ENCODE assay signal across 16 mouse cellular contexts in the genomic region with DNA sequence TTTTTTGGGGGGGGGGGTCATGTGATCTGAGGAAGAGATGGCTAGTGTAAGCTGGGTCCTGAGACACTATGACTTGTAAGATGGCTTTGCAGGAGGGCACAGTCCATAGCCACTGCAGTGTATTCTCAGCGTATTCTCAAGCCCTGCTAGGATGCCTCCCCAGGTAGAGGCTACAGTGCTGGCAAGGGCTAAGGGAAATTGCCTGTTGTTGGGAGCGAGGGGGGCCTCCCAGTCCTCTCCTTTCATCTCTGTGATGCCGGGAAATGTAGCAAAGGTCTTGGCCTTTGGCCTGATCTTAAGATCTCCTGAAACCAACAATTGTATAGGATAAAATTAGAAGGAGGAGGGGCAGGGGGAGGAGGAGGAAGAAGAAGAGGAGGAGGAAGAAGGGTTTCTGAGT. TPM values are rescaled to one million over a fixed set of nuclear protein-coding genes. Genes with fewer than 3 reads are reported as not detected.
DNase-seq lines count a peak whose midpoint lies in the region; TF ChIP-seq lines count a peak whose summit lies in the region.
"Had no signal": no experiment of that assay in that cellular context is flagged by ENCODE, and none has a peak within 500 bp of the region (broad histone marks: within the 10 kb centered on the region; RNA-seq: fewer than 3 reads in every experiment).

No protein-coding gene starts in this region.

- H3K27me3 ChIP-seq in E14TG2a.4 (ENCODE audit: insufficient read depth, low read length): no peaks in the 10 kb centered on the region
- H3K27me3 ChIP-seq: forebrain, embryonic 13.5 days; intestine, embryonic 15.5 days; Patski had no signal

- peaks cover 95% of the 10 kb centered on the region for H3K4me1 ChIP-seq in E14TG2a.4 (replicated peaks; ENCODE audit: low read depth, low read length)
- H3K4me1 ChIP-seq: intestine, embryonic 15.5 days had no signal

- peak overlapping the region; percentile 42 for H3K4me3 ChIP-seq in gastrocnemius, adult 2 months
- H3K4me3 ChIP-seq in E14TG2a.4 (replicated peaks; ENCODE audit: low read length): peak overlapping the region; percentile 49
- H3K4me3 ChIP-seq: embryonic facial prominence, embryonic 10.5 days; forebrain, embryonic 13.5 days; hindbrain, embryonic 10.5 days; intestine, embryonic 15.5 days had no signal

- intact Hi-C loops in gastrocnemius, adult 2 months (cut with DNase I): loop anchor here (10.0 kb wide), 1 partner anchor 51 kb away; no protein-coding TSS in a partner anchor

- peak overlapping the region; percentile 84 for H3K27ac ChIP-seq in gastrocnemius, adult 2 months
- H3K27ac ChIP-seq: embryonic facial prominence, embryonic 10.5 days; forebrain, embryonic 13.5 days; hindbrain, embryonic 10.5 days; hindbrain, embryonic 14.5 days; intestine, embryonic 15.5 days had no signal

- H3K9me3 ChIP-seq in E14TG2a.4 (ENCODE audit: low read length): no peaks in the 10 kb centered on the region
- H3K9me3 ChIP-seq: embryonic facial prominence, embryonic 10.5 days; forebrain, embryonic 13.5 days; hindbrain, embryonic 10.5 days; intestine, embryonic 15.5 days had no signal

- TF ChIP-seq CTCF in gastrocnemius, adult 2 months (IDR thresholded peaks at IDR 0.05): no peak
- TF ChIP-seq CTCF in E14TG2a.4 (conservative IDR thresholded peaks at IDR 0.05; ENCODE audit: low read length): no peak

- peak; percentile 30 for DNase-seq in cerebellum, adult 11-12 months
- no peak for DNase-seq in cerebellum, postnatal 4 days (ENCODE audit: low spot score in 2 of 2)
- DNase-seq in gastrocnemius, adult 2 months: no peak
- no peak for DNase-seq in gastrocnemius, postnatal 10 days
- peak; percentile 32 for DNase-seq in kidney, adult 18-20 months
- DNase-seq in kidney, postnatal 10 days: no peak
- DNase-seq in B cell, adult 2 months: no peak
- DNase-seq: adrenal gland, postnatal 14 days; kidney, adult 8-10 months had no signal

- H3K36me3 ChIP-seq in E14TG2a.4 (ENCODE audit: insufficient read depth, low read length): peaks cover 86% of the 10 kb centered on the region
- H3K36me3 ChIP-seq: embryonic facial prominence, embryonic 10.5 days; hindbrain, embryonic 10.5 days; intestine, embryonic 15.5 days had no signal

RNA-seq across cellular contexts. Expression of a gene that starts 22.3 kb away (rescaled TPM):
- 100 to 1,000 TPM; 144 to 162 TPM for total RNA-seq in gastrocnemius, adult 2 months (2021)
- 10 to 100 TPM; 50.4 to 83.1 TPM for total RNA-seq in gastrocnemius, postnatal 10 days (2021)

Comparison
In these comparisons a context has a peak if more than half of its experiments do, and no peak if none do; other contexts are left out.
1. DNase-seq: peak in cerebellum, adult 11-12 months (single experiment) and kidney, adult 18-20 months (single experiment); none in cerebellum, postnatal 4 days (0 of 2), gastrocnemius, adult 2 months (single experiment), gastrocnemius, postnatal 10 days (single experiment), kidney, postnatal 10 days (single experiment) and B cell, adult 2 months (0 of 2).